Mouse (Mus musculus): ENCODE measurements around the gene Camsap3.
"Not testable (repeated sequence)": the region's sequence is repeated elsewhere in the genome, so short reads cannot be mapped to it uniquely, and the experiment has no call there.

The Camsap3 gene

DNA sequence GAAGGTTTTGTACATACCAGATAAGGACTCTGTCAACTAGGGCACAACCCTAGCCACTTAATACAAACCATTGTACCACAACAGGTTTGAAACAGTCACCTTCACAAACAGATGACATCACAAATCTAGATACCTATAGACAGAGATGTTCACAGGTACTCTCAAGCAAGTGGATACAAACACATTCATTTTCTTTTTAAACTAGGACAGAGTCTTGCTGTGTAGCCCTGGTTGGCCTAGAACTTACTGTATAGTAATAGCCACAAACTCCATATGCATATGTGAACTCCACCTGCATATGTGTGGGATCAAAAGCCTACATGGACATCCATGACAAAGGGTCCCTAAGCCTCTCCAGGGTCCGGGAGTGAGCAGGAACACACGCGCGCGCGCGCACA lies at the start of gene Camsap3:
Gene Camsap3, plus strand, starts transcription at position 301 of the 398 bp plus-strand sequence.
- DNase-seq: no peak

- DNase-seq: no peak
Observed at GRCm38 (mm10) chr8:3537666-3538065, 49.4 kb upstream of the Camsap3 start.

- DNase-seq: no peak
Observed at GRCm38 (mm10) chr8:3539146-3539545, 47.9 kb upstream of the Camsap3 start.

DNA sequence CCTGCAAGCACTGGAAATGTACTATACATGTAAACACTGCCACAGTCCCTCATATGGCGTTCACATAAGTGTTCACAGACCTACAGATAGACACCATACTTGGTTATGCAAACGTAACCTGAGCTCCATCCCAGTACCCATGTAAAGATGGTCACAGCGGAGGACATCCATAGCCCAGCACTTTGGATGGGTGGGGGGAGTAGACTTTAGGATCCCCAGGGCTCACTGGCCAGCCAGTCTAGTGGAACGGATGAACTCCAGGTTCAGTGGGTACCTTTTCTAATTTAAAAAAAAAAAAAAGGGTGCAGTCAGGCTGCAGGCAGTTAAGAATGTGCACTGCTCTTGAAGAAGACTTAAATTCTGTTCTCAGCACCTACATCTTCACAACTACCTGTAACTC lies 47.0 kb upstream of the Camsap3 start:
- DNase-seq: no peak

DNA sequence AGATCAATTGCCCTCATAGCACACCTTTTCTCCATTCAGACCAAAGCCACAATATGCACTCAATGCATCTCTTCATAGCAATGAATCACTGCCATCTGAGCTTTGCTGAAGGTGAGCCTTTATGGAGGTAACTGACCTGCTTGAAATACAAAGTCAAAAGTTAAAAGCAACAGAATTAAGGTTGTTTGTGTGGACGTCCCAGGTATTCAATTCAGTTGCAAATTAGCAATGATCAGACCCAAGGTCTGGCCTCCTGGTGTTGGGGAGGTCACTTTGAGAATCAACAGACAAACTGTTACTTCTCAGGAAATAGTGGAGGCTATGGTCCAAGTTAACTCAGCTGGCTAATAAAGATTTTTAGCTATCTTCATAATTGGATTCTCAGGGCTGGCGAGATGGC lies 40.6 kb upstream of the Camsap3 start:
- no peak for DNase-seq

DNA sequence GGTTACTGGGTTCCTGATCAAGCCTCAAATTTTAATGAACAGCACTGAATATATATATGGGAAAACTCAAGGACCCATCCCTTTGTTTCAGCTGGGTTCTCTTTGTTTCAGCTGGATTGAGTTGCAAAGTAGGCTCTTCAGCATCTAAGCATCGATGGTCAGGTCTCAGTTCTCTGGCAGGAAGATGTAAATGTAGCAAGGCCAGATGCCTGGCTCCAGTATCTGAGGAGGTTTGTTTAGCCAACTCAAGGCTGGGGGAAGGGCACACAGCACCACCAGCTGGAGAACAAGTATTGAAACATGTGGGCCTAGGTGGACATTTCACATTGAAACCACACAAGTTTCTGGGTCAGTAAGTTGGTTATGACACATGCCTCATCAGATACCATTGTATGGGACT lies 34.9 kb upstream of the Camsap3 start:
- no peak for DNase-seq

DNA sequence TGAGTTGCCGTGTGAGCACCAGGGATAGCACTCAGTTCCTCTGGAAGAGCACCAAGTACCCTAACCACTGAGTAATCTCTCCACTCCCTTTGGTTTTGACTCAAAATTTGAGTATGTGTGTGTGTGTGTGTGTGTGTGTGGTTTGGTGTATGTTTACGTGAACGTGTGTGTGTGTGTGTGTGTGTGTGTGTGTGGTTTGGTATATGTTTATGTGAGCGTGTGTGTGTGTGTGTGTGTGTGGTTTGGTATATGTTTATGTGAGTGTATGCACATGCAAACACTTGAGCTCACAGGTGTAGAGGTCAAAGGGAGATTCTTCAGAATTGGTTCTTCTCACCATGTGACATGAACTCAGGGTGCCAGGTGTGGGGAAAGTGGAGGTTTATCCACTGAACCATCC lies 31.0 kb upstream of the Camsap3 start:
- DNase-seq: no peak

- DNase-seq: no peak
Observed at GRCm38 (mm10) chr8:3567641-3568371, 19.3 kb upstream of the Camsap3 start, which contains the start of gene C330021F23Rik. C330021F23Rik (plus strand) TSS chr8:3567990.

GRCm38 (mm10) chr8:3568378-3568777 lies 18.7 kb upstream of the Camsap3 start:
- DNase-seq: no peak

DNA sequence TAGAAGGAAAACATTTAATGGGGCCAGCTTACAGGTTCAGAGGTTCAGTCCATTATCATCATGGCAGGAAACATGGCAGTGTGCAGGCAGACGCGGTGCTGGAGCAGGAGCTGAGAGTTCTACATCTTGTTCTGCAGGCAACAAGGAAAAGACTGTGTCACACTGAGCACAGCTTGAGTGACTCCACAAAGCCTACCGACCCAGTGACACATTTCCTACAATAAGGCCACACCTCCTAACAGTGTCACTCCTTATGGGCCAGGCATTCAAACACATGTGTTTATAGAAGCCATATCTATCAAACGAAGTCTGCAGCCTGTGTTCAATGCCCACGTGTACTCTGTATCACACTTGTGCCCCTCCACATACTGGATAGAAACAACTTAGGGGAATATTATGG lies 17.3 kb upstream of the Camsap3 start:
- no peak for DNase-seq

- DNase-seq: no peak
Observed at GRCm38 (mm10) chr8:3574546-3574945, 12.5 kb upstream of the Camsap3 start.

- no peak for DNase-seq
Observed at GRCm38 (mm10) chr8:3576211-3576960, 10.7 kb upstream of the Camsap3 start.

- no peak for DNase-seq
Observed at GRCm38 (mm10) chr8:3579390-3580364, 7.4 kb upstream of the Camsap3 start.

GRCm38 (mm10) chr8:3581961-3582360 lies 5.1 kb upstream of the Camsap3 start:
- DNase-seq: not testable (repeated sequence)

DNA sequence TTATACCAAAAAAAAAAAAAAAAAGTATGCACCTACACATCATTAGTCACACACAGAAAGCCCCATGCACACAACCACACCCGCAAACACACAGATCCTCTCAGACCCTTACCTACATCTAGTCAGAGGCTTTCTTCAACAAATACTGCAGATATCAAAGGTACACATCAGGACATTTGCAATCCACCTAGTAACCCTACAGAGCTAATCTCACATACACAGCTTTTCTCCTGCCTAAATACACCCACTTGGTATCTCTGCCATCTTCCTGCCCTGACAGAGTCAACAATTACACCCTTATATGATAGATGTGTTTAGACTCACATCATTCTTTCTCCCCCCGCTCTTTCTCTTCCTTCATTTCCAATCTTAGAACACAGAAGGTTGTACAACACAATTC lies 641 bp upstream of the Camsap3 start:
- DNase-seq: no peak

DNA sequence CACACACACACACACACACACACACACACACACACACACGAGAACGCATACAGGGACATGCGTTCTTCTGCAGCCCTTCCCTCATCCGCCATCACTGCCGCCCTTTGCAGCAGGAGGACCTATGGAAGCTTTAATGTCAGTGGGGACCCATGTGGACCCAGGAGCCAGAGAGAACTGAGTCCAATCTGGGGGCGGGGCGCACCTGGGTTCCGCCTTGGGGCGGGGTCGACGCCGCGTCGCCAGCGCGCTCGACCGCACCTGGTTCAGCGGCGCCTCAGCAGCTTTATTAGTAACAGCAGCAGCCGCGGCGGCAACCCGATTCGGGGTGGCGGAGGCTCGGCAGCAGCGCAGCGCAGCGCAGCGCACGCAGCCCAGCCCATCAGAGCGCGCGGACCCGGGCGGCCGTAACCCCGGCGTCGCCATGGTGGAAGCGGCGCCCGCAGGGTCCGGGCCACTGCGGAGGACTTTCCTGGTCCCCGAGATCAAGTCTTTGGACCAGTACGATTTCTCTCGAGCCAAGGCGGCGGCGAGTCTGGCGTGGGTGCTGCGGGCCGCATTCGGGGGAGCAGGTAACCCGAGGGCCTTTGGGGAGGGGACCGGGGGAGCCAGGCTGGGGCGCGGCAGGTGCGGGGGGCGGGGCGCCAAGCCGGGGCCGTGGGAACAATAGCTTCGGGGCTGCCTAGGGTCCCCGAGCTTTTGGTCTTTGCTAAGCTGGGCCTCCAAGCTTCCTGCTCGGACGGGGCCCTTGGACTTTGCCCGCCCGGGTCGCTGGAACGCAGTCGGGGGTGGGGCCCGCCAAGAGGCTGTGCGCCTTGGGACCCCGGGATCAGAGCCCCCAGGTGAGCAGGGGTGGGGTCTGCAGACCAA lies 531 bp downstream of the Camsap3 start:
- DNase-seq: peak; percentile 81

GRCm38 (mm10) chr8:3588258-3588633 lies 1.2 kb downstream of the Camsap3 start:
- no peak for DNase-seq

GRCm38 (mm10) chr8:3593470-3593869 lies 6.4 kb downstream of the Camsap3 start:
- peak; percentile 51 for DNase-seq

- DNase-seq: peak; percentile 50
Observed at GRCm38 (mm10) chr8:3594466-3594865, 7.4 kb downstream of the Camsap3 start.

DNA sequence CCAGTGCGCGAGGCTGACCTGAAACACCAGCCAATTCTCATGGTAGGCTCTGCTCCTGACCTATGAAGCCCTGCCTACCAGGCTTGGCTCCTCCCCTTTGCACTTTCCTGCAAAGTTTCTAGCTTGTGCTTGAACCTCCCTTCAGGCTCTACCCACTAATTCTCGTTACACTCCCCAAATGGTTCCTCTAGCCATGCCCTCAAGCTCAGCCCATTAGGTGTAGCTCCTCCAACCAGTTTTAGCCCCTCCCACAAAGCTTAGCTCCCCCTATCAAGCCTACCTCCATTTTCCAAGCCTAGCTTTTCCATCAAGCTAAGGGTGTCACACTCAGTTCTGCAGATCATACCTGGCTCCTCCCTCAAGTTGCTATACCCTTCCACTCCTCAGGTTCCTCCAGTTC lies 11.0 kb downstream of the Camsap3 start:
- DNase-seq: no peak

DNA sequence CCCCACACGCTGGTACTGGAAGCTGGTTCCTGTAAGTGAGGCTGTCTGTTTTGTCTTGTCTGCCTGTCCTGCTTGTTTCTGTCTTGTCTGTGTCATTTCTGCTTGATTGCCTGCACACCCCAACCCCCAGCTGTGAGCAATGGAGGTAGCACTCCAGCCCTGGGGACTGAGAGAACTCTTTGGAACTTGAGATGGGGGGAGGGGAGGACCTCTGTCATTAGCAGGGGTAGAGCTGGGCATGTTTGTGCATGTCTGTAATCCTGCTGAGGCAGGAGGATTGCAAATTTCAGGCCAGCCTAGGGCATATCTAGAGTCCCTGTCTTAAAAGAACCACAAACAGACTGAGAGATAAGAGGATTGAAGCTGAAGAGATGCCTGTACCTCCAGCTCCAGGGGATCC lies 12.1 kb downstream of the Camsap3 start:
- no peak for DNase-seq

GRCm38 (mm10) chr8:3600401-3600800 lies 13.3 kb downstream of the Camsap3 start:
- peak; percentile 57 for DNase-seq
